Mouse (Mus musculus) ES-Bruce4 (cell line): Measurements from ENCODE around the gene Myo9b. TPM values are rescaled to one million over a fixed set of nuclear protein-coding genes. Genes with fewer than 3 reads are reported as not detected.
"Not testable (repeated sequence)": the region's sequence is repeated elsewhere in the genome, so short reads cannot be mapped to it uniquely, and the experiment has no call there.

Source experiments
- H3K27ac ChIP-seq: 2 replicates; pipeline ENCODE4 v1.5.1; 2012; ENCODE audit warnings: low read length, inconsistent platforms; ENCODE audit not compliant: insufficient read depth
- H3K27me3 ChIP-seq: 2 replicates; pipeline ENCODE4 v1.6.1; 2012; ENCODE audit warnings: mild to moderate bottlenecking, low read length, inconsistent platforms; ENCODE audit not compliant: control insufficient read depth, poor library complexity, insufficient read depth, severe bottlenecking
- H3K36me3 ChIP-seq: 2 replicates; pipeline ENCODE4 v1.6.1; 2012; ENCODE audit warnings: inconsistent platforms, mild to moderate bottlenecking, low read length, moderate library complexity; ENCODE audit not compliant: control insufficient read depth, poor library complexity, insufficient read depth, severe bottlenecking
- H3K4me1 ChIP-seq: one replicate; pipeline ENCODE4 v1.8.1; 2011; ENCODE audit warnings: low read length; ENCODE audit not compliant: control insufficient read depth, insufficient read depth
- H3K4me3 ChIP-seq: 2 replicates; pipeline ENCODE4 v1.5.1; 2011; ENCODE audit warnings: low read depth, mild to moderate bottlenecking, low read length
- H3K9ac ChIP-seq: 2 replicates; pipeline ENCODE4 v1.6.1; 2012; ENCODE audit warnings: low read depth, mild to moderate bottlenecking, inconsistent platforms; ENCODE audit not compliant: poor library complexity, severe bottlenecking
- H3K9me3 ChIP-seq: replicated peaks from 2 replicates; pipeline ENCODE4 v1.6.1; 2012; ENCODE audit warnings: mild to moderate bottlenecking, low read length, inconsistent platforms; ENCODE audit not compliant: control insufficient read depth, poor library complexity, insufficient read depth, severe bottlenecking
- CTCF ChIP-seq: IDR thresholded peaks from one replicate; pipeline ENCODE4 v1.8.1; 2011; ENCODE audit warnings: low read depth, low read length
- EP300 ChIP-seq: IDR thresholded peaks from 2 replicates; pipeline ENCODE4 v1.6.1; 2011; ENCODE audit warnings: low read depth, low read length; ENCODE audit not compliant: insufficient read depth
- POLR2A ChIP-seq: IDR thresholded peaks from one replicate; pipeline ENCODE4 v1.8.1; 2011; ENCODE audit warnings: low read length; ENCODE audit not compliant: insufficient read depth
- polyA plus RNA-seq: library from polyadenylated mRNA; stranded (reverse); fragments of >200 nt; gene quantifications from 2 replicates; pipeline ENCODE4 v1.2.4, GENCODE M21; 2011; ENCODE audit warnings: low read depth; ENCODE audit not compliant: missing spikeins, insufficient read depth, insufficient read length

Gene Myo9b
- polyA plus RNA-seq, 1 experiment, result 37.3 TPM

GRCm38 (mm10) chr8:71282621-71283020, 10.1 kb downstream of the Myo9b start:
- TF ChIP-seq POLR2A, result no peak
- no peak for TF ChIP-seq EP300
- TF ChIP-seq CTCF, result no peak
- no peaks in the 10 kb centered on the region for H3K36me3 ChIP-seq
- no peaks in the 10 kb centered on the region for H3K9me3 ChIP-seq
- no peaks in the 10 kb centered on the region for H3K27me3 ChIP-seq
- H3K4me1 ChIP-seq, result no peaks in the 10 kb centered on the region
- H3K4me3 ChIP-seq, result no peak overlapping the region
- no peak overlapping the region for H3K27ac ChIP-seq
- no peak overlapping the region for H3K9ac ChIP-seq

- not testable (repeated sequence) for H3K9me3 ChIP-seq, H3K4me1 ChIP-seq, H3K36me3 ChIP-seq, H3K27ac ChIP-seq, H3K27me3 ChIP-seq, H3K9ac ChIP-seq, H3K4me3 ChIP-seq
Observed at GRCm38 (mm10) chr8:71286223-71286622, 13.7 kb downstream of the Myo9b start.

- no peaks in the 10 kb centered on the region for H3K4me1 ChIP-seq
- TF ChIP-seq EP300 (no peak), CTCF (peak; percentile 41), POLR2A (no peak)
- H3K9me3 ChIP-seq, result no peaks in the 10 kb centered on the region
- H3K9ac ChIP-seq, result no peak overlapping the region
- H3K27ac ChIP-seq, result no peak overlapping the region
- H3K36me3 ChIP-seq, result 0 out of 2 replicates have a peak, but pooled peaks cover 2% of the 10 kb centered on the region
- no peaks in the 10 kb centered on the region for H3K27me3 ChIP-seq
- H3K4me3 ChIP-seq, result no peak overlapping the region
Observed at GRCm38 (mm10) chr8:71288441-71288949, 16.0 kb downstream of the Myo9b start.

- no peak overlapping the region for H3K9ac ChIP-seq
- no peaks in the 10 kb centered on the region for H3K4me1 ChIP-seq
- no peak overlapping the region for H3K4me3 ChIP-seq
- H3K9me3 ChIP-seq, result no peaks in the 10 kb centered on the region
- H3K27me3 ChIP-seq, result no peaks in the 10 kb centered on the region
- 0 out of 2 replicates have a peak, but pooled peaks cover 2% of the 10 kb centered on the region for H3K36me3 ChIP-seq
- H3K27ac ChIP-seq, result no peak overlapping the region
- no peak for TF ChIP-seq EP300
- no peak for TF ChIP-seq POLR2A
- no peak for TF ChIP-seq CTCF
Observed at GRCm38 (mm10) chr8:71289098-71289497, 16.6 kb downstream of the Myo9b start.

- Histone ChIP-seq H3K4me1 (no peaks in the 10 kb centered on the region), H3K27ac (no peak overlapping the region), H3K27me3 (no peaks in the 10 kb centered on the region), H3K36me3 (0 out of 2 replicates have a peak, but pooled peaks cover 4% of the 10 kb centered on the region), H3K9ac (no peak overlapping the region), H3K4me3 (peak overlapping the region; percentile 8), H3K9me3 (no peaks in the 10 kb centered on the region)
- no peak for TF ChIP-seq EP300
- no peak for TF ChIP-seq POLR2A
- TF ChIP-seq CTCF, result no peak
Observed at GRCm38 (mm10) chr8:71290211-71290610, 17.7 kb downstream of the Myo9b start.

GRCm38 (mm10) chr8:71290911-71291310, 18.4 kb downstream of the Myo9b start:
- Histone ChIP-seq H3K27ac (no peak overlapping the region), H3K27me3 (no peaks in the 10 kb centered on the region), H3K4me3 (no peak overlapping the region), H3K4me1 (no peaks in the 10 kb centered on the region), H3K9ac (no peak overlapping the region), H3K9me3 (no peaks in the 10 kb centered on the region), H3K36me3 (0 out of 2 replicates have a peak, but pooled peaks cover 4% of the 10 kb centered on the region)
- TF ChIP-seq POLR2A (no peak), EP300 (no peak)
